Mouse (Mus musculus) erythroblast, embryonic 14.5 days (primary cell): ENCODE measurements at regions not wholly inside any gene's neighbourhood (a gene's known extent, or its start where the extent isn't known, plus 50 kb on each side); places are given as distances from the start of the nearest gene placed in this dataset.
"Not testable (repeated sequence)": the region's sequence is repeated elsewhere in the genome, so short reads cannot be mapped to it uniquely, and the experiment has no call there.

ENCODE experiments used
- H3K27me3 ChIP-seq: 2 replicates; pipeline ENCODE4 v1.6.1; 2012; ENCODE audit warnings: inconsistent platforms; ENCODE audit not compliant: control insufficient read depth
- H3K36me3 ChIP-seq: 2 replicates; pipeline ENCODE4 v1.6.1; 2012; ENCODE audit warnings: mild to moderate bottlenecking, inconsistent platforms; ENCODE audit not compliant: control insufficient read depth
- H3K4me1 ChIP-seq: 2 replicates; pipeline ENCODE4 v1.6.1; 2012; ENCODE audit warnings: inconsistent platforms; ENCODE audit not compliant: control insufficient read depth
- H3K4me3 ChIP-seq: replicated peaks from 2 replicates; pipeline ENCODE3; 2012; ENCODE audit warnings: moderate library complexity, mild to moderate bottlenecking, inconsistent platforms
- H3K9me3 ChIP-seq: 2 replicates; pipeline ENCODE4 v1.6.1; 2012; ENCODE audit warnings: low read length, inconsistent platforms, mixed read lengths; ENCODE audit not compliant: control insufficient read depth
- GATA1 ChIP-seq: IDR thresholded peaks from 2 replicates; pipeline ENCODE4 v1.6.1; 2012; ENCODE audit warnings: low read length, inconsistent platforms, mixed read lengths
- TAL1 ChIP-seq: IDR thresholded peaks from 3 replicates; pipeline ENCODE4 v1.6.1; 2012; ENCODE audit warnings: low read length, inconsistent platforms, mixed read lengths

DNA sequence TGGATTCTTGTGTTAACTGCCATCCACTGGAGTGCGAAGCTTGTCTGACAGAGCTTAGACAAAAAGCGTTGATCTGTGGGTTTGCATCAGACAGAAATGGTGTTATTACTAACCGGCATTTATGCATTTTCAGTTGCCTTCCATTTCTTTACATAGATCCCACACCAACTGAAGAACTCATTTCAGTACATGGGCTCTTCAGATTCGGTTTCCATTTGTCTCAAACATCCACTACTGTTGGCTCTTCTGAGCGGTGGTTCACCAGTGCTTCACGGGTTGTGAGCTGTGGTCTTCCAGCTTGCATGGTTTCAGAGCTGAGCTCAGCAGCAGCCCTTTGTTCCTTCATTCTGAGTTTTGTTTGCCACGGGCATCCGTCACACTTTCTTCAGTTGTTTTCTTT lies 294.4 kb downstream of the Eipr1 start:
- no peaks in the 10 kb centered on the region for H3K9me3 ChIP-seq
- TF ChIP-seq GATA1 (no peak), TAL1 (no peak)

DNA sequence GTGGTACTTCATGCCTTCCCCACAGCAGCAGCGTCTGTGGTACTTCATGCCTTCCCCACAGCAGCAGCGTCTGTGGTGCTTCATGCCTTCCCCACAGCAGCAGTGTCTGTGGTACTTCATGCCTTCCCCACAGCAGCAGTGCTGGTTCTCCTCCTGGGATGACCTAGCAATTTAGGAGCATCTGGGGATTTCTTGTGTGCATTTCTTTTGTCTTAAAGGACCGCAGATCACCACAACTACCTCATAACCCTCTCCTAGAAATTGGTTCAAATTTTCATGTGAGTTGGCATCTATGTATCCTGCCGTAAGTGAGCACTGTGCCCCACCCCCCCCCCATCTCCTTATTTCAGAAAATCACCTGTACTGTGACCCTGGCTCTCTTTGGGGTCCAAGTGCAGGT lies 297.0 kb downstream of the Eipr1 start:
- not testable (repeated sequence) for H3K4me3 ChIP-seq, H3K4me1 ChIP-seq, H3K27me3 ChIP-seq, H3K36me3 ChIP-seq, H3K9me3 ChIP-seq

More for the DNA sequence above, 294.4 kb downstream of the Eipr1 start:
- Histone ChIP-seq H3K4me1 (no peaks in the 10 kb centered on the region), H3K36me3 (no peaks in the 10 kb centered on the region), H3K27me3 (no peaks in the 10 kb centered on the region), H3K4me3 (no peak overlapping the region)

DNA sequence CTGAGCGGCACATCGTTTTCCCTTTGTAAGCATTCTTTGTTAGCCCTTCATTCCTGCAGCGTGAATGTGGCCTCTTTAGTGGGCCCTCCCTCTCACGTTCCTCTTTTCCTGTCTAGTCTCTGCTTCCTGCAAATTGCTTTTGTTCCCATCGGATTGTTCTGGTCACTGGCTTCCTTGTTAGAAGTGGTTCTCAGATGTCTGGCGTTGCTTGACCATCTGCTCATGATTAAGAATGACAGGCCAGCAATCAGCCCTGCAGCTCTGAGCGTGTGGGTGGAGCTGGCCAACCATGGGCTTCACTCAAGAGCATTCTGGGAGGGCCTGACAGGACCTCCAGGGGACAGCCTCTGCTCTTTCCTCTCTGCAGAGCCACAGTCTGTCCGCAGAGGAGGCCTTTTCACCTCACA lies 297.5 kb downstream of the Eipr1 start:
- Histone ChIP-seq H3K36me3 (no peaks in the 10 kb centered on the region), H3K4me1 (no peaks in the 10 kb centered on the region), H3K4me3 (no peak overlapping the region), H3K27me3 (no peaks in the 10 kb centered on the region), H3K9me3 (no peaks in the 10 kb centered on the region)
- TF ChIP-seq TAL1 (no peak), GATA1 (no peak)

DNA sequence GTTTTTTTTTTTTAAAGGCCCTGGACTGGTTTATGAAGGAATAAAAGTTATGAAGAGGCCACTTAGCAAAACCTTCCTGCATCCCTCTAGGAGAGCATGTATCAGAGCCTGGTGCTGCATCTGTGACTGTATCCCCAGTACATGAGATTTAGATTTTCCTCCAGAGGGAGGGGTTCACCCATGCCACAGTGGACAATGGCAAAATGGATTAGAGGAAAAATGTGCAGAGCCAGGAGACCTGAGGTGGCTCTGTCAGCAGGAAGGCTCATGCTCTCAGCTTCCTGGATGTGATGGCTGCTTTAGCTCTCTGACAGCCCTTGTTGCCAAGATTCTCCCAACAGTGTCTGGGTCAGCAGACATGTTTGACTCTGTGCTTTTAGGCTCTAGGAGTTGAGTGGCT lies 298.2 kb downstream of the Eipr1 start:
- no peaks in the 10 kb centered on the region for H3K36me3 ChIP-seq
- TF ChIP-seq TAL1 = no peak
- no peak for TF ChIP-seq GATA1
- H3K27me3 ChIP-seq = no peaks in the 10 kb centered on the region
- H3K9me3 ChIP-seq = no peaks in the 10 kb centered on the region
- no peaks in the 10 kb centered on the region for H3K4me1 ChIP-seq
- H3K4me3 ChIP-seq = no peak overlapping the region

DNA sequence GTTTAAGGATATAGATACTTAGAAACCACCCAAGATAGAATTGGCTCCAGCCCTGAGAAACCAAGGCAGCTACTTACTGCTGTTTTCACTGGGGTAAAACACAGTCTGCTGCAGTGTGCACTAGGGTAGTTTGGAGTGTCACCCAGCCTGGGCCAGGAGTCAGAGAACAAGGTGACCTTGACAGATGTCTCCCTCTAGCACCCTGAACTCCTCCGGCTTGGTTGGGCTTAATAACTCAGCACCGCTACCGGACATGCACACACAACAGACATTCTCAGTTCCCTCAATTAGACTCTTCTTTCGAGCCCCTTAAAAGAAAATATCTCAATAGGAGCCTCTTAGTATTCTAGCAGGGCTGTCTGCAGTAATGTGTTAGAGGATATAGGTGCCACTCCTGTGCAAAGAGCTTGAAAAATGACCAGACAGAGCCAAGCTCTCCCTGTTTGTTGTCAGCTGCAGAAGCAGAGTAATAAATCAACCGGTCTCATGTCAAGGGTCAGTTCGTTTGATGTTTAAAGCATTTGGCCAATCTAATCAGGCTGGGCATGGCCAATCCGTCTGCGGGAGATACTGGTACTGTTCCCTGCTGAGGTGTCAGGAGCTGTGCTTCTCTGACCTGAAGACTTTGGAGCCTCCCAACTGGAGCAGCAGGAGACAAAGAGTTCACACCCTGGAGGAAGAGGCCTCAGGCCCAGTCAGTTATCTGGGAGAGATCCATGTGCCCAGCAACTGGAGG lies 299.1 kb downstream of the Eipr1 start:
- H3K9me3 ChIP-seq = no peaks in the 10 kb centered on the region
- no peaks in the 10 kb centered on the region for H3K4me1 ChIP-seq
- no peaks in the 10 kb centered on the region for H3K27me3 ChIP-seq
- no peak overlapping the region for H3K4me3 ChIP-seq
- no peaks in the 10 kb centered on the region for H3K36me3 ChIP-seq
- TF ChIP-seq TAL1 (no peak), GATA1 (no peak)

DNA sequence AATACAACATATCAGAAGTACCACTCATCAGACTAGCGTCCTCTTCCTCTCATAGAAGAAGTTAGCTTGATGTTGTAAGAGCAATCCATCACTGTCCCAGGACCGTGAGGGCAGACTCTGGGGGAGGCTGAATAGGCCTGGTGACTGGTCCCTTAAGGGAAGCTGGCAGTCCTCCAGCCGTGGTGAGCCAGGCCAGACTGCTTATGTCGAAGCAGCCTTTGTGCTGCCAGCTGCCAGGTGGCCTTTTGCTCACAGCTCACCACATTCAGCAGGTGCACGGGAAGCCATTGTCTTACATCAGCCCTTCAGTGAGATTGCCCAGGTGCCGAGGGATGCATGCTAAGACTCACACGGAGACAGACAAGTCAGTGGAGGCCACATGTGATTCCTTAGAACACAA lies 302.8 kb downstream of the Eipr1 start:
- Histone ChIP-seq H3K27me3 (no peaks in the 10 kb centered on the region), H3K4me3 (no peak overlapping the region), H3K9me3 (no peaks in the 10 kb centered on the region), H3K4me1 (no peaks in the 10 kb centered on the region), H3K36me3 (no peaks in the 10 kb centered on the region)
- TF ChIP-seq GATA1 = no peak
- no peak for TF ChIP-seq TAL1

DNA sequence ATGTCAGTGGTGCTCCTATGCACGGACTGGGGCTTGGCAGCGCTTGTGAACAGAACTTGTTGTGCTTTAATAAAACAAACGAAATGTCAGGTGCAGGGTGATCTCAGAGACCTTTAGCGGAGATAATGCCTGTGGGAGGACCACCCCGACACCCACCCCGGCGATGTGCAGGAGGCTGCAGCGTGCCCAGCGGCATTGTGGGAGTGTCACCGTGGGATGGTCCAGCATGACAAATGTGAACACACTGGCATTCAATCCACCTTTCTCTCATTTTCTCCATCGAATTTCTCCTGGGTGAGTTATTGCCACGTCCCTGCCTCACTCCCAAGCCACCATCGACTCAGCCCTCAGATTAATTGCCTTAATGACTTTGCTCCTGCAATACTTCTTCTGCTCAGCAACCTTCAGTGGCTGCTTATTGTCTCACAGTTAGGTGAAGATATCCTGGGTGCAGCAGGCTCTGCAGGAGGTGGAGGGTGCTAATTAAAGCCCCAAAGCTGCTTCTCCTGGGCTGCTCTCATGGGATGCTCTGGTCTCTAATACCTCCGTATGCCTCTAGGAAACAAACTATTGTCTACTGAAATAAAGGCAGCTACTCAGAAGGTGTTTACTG lies 310.5 kb downstream of the Eipr1 start:
- no peaks in the 10 kb centered on the region for H3K36me3 ChIP-seq
- H3K27me3 ChIP-seq = no peaks in the 10 kb centered on the region
- H3K4me3 ChIP-seq = no peak overlapping the region
- H3K4me1 ChIP-seq = no peaks in the 10 kb centered on the region
- TF ChIP-seq GATA1 (no peak), TAL1 (no peak)
- no peaks in the 10 kb centered on the region for H3K9me3 ChIP-seq

DNA sequence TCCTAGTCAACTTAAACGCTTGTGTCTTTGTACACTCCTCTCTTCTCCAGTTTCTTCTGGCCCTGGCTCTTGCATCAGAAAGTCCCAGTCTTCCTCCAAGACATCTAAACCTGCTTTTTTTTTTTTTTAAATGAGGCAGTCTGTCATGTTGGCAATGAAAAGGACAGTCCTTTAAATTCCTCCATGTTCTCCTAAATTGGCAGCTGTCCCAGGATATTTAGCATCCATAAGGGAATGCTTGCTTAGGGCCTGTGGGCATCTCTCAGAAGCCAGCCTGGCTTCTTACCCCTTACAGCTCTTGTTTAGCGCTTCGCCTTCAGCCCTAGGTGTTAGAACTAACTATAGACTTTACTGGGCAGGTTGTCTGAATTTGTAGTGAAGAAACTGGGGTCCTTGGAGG lies 311.2 kb downstream of the Eipr1 start:
- Histone ChIP-seq H3K4me1 (no peaks in the 10 kb centered on the region), H3K27me3 (no peaks in the 10 kb centered on the region), H3K9me3 (no peaks in the 10 kb centered on the region), H3K36me3 (no peaks in the 10 kb centered on the region), H3K4me3 (no peak overlapping the region)
- no peak for TF ChIP-seq TAL1
- TF ChIP-seq GATA1 = no peak

DNA sequence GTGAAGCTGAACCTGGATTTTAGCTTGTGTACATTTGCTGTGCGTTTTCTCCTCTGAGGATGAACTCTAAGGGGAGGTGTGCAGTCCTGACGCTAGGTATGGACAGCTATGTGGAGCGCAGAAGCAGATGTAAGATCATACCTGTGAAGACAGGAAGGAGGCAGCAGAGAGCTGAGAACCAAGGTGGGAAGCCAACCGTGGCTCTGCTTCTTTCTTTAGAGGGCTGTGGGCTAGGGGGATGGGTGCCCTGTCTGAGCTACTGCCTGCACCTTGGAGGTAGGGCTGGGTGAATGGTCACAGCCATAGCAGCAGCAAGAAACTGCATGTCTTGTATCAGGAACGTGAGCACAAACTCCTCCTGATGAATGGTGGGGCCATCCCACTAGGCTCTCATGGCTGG lies 316.6 kb downstream of the Eipr1 start:
- H3K4me3 ChIP-seq = no peak overlapping the region
- H3K9me3 ChIP-seq = no peaks in the 10 kb centered on the region
- no peaks in the 10 kb centered on the region for H3K36me3 ChIP-seq
- TF ChIP-seq TAL1 (no peak), GATA1 (no peak)
- H3K27me3 ChIP-seq = no peaks in the 10 kb centered on the region
- H3K4me1 ChIP-seq = no peaks in the 10 kb centered on the region
